Mouse (Mus musculus): Measurements from ENCODE around the gene Selenof.

DNA sequence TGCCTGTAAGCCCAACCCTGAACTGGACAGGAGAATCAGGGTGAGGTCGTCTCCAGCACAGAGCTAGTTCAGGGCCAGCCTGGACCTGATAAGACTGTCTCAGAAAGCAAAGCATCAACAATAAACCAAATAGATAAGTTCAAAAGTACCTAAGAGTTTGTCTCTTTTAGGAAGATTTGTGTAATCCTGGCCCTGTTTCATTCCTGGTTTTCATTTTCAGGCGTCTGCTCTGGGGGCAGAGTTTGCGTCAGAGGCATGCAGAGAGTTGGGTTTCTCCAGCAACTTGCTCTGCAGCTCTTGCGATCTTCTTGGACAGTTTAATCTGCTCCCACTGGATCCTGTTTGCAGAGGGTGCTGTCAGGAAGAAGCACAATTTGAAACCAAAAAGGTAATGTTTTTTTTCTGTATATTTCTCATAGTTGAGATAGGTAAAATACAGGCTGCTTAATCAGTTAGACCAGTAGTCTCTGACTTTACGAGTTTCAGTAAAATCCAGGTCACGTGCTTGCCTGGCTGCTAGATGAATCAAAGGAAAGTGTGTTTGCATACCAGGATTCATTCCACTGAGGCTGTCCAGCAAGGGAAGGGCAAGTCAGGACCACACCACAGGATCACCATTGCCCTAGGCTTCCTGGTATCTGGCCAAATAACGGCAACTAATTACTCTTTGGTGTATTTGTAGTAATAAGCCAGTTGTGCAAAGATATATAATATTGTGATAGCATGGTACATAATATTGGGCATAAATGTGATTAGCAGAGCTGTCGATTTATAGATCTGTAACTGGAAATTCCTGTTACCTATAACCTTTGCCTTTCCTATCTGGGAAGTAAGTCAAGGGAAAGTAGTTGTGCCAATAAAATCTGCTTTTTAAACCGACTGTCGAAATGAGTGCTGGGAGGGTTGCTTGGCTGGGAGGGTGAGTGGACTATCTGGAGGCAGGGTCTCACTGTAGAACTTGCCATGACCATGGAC lies 7.5 kb downstream of the Selenof start:
- TF ChIP-seq CTCF (IDR thresholded peaks at IDR 0.05 in 2 of 3, conservative IDR thresholded peaks at IDR 0.05 in 1 of 3; ENCODE audit: control insufficient read depth in 1 of 3, insufficient read depth in 1 of 3, low read depth in 2 of 3, low read length in 3 of 3, poor library complexity in 1 of 3, severe bottlenecking in 1 of 3) (no peak), GATA1 (IDR thresholded peaks at IDR 0.05; ENCODE audit: low read depth, low read length) (no peak), GABPA (IDR thresholded peaks at IDR 0.05; ENCODE audit: low read depth, low read length) (no peak), POLR2AphosphoS5 (IDR thresholded peaks at IDR 0.05; ENCODE audit: borderline replicate concordance, low read depth, low read length) (no peak), CHD1 (IDR thresholded peaks at IDR 0.05; ENCODE audit: low read depth, low read length) (no peak), RAD21 (IDR thresholded peaks at IDR 0.05; ENCODE audit: low read depth, low read length) (no peak), POLR2A (IDR thresholded peaks at IDR 0.05; ENCODE audit: control insufficient read depth in 1 of 2, insufficient read depth in 1 of 2, low read depth in 1 of 2, low read length in 2 of 2, poor library complexity in 1 of 2) (no peak), ZC3H11A (IDR thresholded peaks at IDR 0.05; ENCODE audit: low read depth, low read length) (no peak), KAT2A (conservative IDR thresholded peaks at IDR 0.05; ENCODE audit: low read depth, low read length) (no peak), HCFC1 (IDR thresholded peaks at IDR 0.05; ENCODE audit: low read depth, low read length) (no peak), BHLHE40 (IDR thresholded peaks at IDR 0.05; ENCODE audit: borderline replicate concordance, low read depth, low read length) (no peak), MAZ (IDR thresholded peaks at IDR 0.05; ENCODE audit: low read depth, low read length) (no peak)

Measured in MEL (cell line).